Mouse (Mus musculus) stomach, embryonic 15.5 days (tissue): ENCODE measurements at regions not wholly inside any gene's neighbourhood (a gene's known extent, or its start where the extent isn't known, plus 50 kb on each side); places are given as distances from the start of the nearest gene placed in this dataset.

Experiments used
- ATAC-seq: fragments of 200-750 bp; cut with Nextera tagmentation; 2 replicates; pipeline ENCODE4 v1.8.0; 2017; ENCODE audit warnings: low read depth, moderate number of reproducible peaks, moderate TSS enrichment; ENCODE audit not compliant: insufficient read depth, low FRiP score
- H3K27ac ChIP-seq: fragments of 300-500 bp; sonication (generic); 2 replicates; pipeline ENCODE4 v1.5.1; 2015; ENCODE audit warnings: mild to moderate bottlenecking, inconsistent platforms
- H3K27me3 ChIP-seq: fragments of 300-500 bp; sonication (generic); replicated peaks from 2 replicates; pipeline ENCODE4 v1.6.1; 2015; ENCODE audit warnings: inconsistent platforms
- H3K36me3 ChIP-seq: fragments of 300-500 bp; sonication (generic); 2 replicates; pipeline ENCODE4 v1.6.1; 2015; ENCODE audit warnings: inconsistent platforms
- H3K4me1 ChIP-seq: fragments of 300-500 bp; sonication (generic); 2 replicates; pipeline ENCODE4 v1.6.1; 2015; ENCODE audit warnings: inconsistent platforms
- H3K4me2 ChIP-seq: fragments of 300-500 bp; sonication (generic); 2 replicates; pipeline ENCODE4 v1.6.1; 2015; ENCODE audit warnings: mild to moderate bottlenecking, inconsistent platforms
- H3K4me3 ChIP-seq: fragments of 300-500 bp; sonication (generic); replicated peaks from 2 replicates; pipeline ENCODE4 v1.5.1; 2015; ENCODE audit warnings: inconsistent platforms
- H3K9ac ChIP-seq: fragments of 300-500 bp; sonication (generic); 2 replicates; pipeline ENCODE4 v1.6.1; 2015; ENCODE audit warnings: inconsistent platforms
- H3K9me3 ChIP-seq: fragments of 300-500 bp; sonication (generic); 2 replicates; pipeline ENCODE4 v1.6.1; 2016; ENCODE audit warnings: inconsistent platforms
- WGBS: fragments of 180-500 bp; shearing (Covaris S2); methylation state at CpG from one replicate; pipeline ENCODE4 v1.1.7; 2015; 5-methylcytosine and 5-hydroxymethylcytosine counted together

DNA sequence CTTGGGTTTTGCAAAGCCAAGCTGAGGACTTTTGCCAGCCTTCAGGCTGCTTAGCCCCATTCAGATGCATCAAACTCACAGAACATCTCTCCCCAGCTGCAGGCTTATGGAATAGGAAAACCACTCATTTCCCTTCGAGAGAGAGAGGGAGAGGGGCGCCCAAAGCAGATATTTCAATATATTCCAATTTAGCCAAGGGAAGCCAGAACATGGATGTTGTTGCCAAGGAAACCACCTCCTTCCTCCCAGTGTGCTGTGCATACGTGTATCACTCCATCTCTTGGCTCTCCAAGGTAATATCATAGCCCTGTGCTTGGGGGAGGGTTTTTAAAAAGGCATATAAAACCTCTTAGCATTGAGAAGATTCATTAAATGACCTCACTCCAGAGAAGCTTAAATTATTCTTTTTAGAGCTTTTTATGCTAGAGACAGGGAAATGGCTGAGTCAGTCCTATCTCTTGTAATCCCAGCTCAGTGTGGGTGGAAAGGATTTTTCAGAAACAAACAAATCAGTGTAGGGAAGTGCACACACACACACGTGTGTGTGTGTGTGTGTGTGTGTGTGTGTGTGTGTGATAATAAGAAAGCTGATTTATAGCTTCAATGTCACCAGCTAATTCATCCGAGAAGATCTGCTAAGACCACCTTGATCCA, 245.1 kb downstream of the Rps24 start:
- no peaks in the 10 kb centered on the region for H3K27me3 ChIP-seq
- no peak for ATAC-seq
- no peaks in the 10 kb centered on the region for H3K36me3 ChIP-seq
- no peaks in the 10 kb centered on the region for H3K4me1 ChIP-seq
- no peak overlapping the region for H3K4me3 ChIP-seq
- no peak overlapping the region for H3K9ac ChIP-seq
- 59% methylated on average over 5 of the region's 5 CpGs for WGBS
- H3K4me2 ChIP-seq, result no peak overlapping the region
- H3K9me3 ChIP-seq, result no peaks in the 10 kb centered on the region
- H3K27ac ChIP-seq, result no peak overlapping the region

DNA sequence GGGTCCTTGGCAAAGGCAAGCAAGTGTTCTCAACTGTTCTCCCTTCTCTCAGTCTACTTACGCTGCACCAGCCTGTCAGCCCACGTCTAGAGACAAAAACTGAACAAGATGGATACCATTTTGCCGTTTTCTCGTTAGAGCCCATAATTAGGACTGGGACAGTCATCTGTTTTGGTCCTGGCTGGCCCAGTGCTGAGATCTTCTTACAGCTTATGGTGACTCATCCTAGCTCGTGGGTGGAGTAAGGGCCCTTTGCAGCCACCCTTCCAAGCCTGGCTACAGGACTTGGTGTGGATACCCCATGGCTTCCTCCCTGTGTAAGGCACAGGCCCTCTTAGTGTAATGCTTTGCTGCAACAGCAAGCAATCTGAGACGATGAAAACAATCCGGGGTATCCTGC, 246.4 kb downstream of the Rps24 start:
- ATAC-seq, result no peak
- 78% methylated on average over 7 of the region's 7 CpGs for WGBS
- H3K9me3 ChIP-seq, result no peaks in the 10 kb centered on the region
- H3K27me3 ChIP-seq, result no peaks in the 10 kb centered on the region
- no peaks in the 10 kb centered on the region for H3K36me3 ChIP-seq
- H3K27ac ChIP-seq, result no peak overlapping the region
- H3K4me1 ChIP-seq, result no peaks in the 10 kb centered on the region
- H3K4me3 ChIP-seq, result no peak overlapping the region
- no peak overlapping the region for H3K4me2 ChIP-seq
- no peak overlapping the region for H3K9ac ChIP-seq

DNA sequence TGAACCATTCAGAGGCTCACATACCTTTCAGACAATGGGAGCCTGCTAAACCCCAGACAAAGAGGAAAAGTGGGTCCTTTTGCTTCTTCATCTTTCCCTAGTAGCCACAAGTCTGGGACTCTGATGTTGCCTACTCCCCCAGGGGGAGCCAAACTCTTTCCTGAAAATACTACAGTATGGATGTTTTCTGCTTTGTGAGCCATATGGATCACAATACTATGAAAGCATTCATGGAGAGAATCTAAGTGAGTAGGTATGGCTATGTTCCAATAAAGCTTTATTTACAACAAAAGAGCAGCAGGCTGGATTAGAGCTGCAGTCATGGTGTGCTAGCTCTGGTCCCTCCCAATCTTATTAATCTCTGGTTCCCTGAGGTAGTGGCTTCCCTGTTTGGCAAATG, 251.9 kb downstream of the Rps24 start:
- no peak overlapping the region for H3K4me3 ChIP-seq
- no peaks in the 10 kb centered on the region for H3K9me3 ChIP-seq
- no peaks in the 10 kb centered on the region for H3K4me1 ChIP-seq
- ATAC-seq, result no peak
- no peak overlapping the region for H3K4me2 ChIP-seq
- no peaks in the 10 kb centered on the region for H3K27me3 ChIP-seq
- H3K27ac ChIP-seq, result no peak overlapping the region
- H3K9ac ChIP-seq, result no peak overlapping the region
- no peaks in the 10 kb centered on the region for H3K36me3 ChIP-seq

DNA sequence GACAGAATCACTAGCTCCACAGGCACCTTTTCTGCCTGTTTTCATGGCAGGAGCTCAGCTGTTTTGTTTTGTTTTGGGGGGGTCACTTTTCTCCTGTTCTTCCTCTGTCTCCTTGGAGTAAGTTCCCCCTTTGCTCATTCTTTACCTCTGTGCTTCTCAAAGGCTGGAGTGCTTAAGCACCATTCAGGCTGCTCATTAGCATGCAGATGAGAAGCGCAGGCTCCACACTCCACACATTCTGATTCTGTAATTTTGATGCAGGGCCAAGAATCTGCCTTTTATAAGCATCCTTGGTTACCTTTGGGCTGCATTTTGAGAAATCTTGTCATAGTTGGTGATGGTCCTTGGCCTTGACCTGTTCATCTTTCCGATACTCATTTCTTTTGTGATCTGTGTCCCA, 257.5 kb downstream of the Rps24 start:
- H3K9ac ChIP-seq, result no peak overlapping the region
- no peak overlapping the region for H3K27ac ChIP-seq
- no peak for ATAC-seq
- H3K4me1 ChIP-seq, result peaks cover 14% of the 10 kb centered on the region; the same call in 1 of the 2 replicates
- no peaks in the 10 kb centered on the region for H3K9me3 ChIP-seq
- WGBS, result 86% methylated on average over 2 of the region's 2 CpGs
- H3K4me3 ChIP-seq, result no peak overlapping the region
- no peaks in the 10 kb centered on the region for H3K27me3 ChIP-seq
- H3K4me2 ChIP-seq, result no peak overlapping the region
- H3K36me3 ChIP-seq, result no peaks in the 10 kb centered on the region

DNA sequence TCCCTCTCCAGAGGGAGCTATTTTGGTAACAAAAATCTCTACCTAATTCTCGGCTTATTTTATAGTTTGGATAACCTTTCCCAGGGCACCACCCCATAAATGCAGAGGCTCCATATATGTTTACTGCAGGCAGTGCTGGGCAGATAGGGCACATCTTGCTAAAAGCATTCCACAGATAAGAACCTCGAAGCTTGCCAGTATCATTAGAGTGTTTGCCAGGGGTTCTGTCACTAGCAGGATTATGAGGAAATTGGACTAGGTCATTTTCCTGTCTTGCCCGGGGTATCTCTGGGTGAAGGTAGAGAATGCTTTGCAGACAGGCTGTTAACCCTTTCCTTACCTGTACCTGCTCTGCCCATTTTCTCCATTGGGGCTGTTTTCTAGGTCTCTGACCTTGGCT, 258.8 kb downstream of the Rps24 start:
- no peak overlapping the region for H3K9ac ChIP-seq
- no peak overlapping the region for H3K4me2 ChIP-seq
- no peak for ATAC-seq
- H3K36me3 ChIP-seq, result no peaks in the 10 kb centered on the region
- H3K27me3 ChIP-seq, result no peaks in the 10 kb centered on the region
- WGBS, result 9% methylated on average over 3 of the region's 3 CpGs
- H3K4me1 ChIP-seq, result peaks cover 14% of the 10 kb centered on the region; the same call in 1 of the 2 replicates
- H3K9me3 ChIP-seq, result no peaks in the 10 kb centered on the region
- no peak overlapping the region for H3K27ac ChIP-seq
- H3K4me3 ChIP-seq, result no peak overlapping the region

DNA sequence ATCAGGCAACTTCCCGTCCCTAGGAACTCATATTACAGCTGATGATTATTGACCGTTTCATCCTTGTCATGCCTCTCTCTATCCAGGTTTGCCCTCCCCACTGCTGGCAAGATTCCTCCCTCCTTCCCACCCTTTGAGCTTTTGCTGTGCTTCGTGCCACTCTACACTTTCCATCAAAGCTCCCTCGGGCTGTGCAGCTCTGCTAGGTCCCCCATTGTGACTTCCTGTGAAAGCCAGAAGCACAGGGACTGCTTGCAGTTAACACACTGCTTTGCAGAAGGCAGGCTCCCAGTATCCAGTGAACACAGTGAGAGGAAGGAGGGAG, 260.5 kb downstream of the Rps24 start:
- Histone ChIP-seq H3K36me3 (no peaks in the 10 kb centered on the region), H3K4me1 (peaks cover 14% of the 10 kb centered on the region; the same call in 1 of the 2 replicates), H3K4me3 (no peak overlapping the region), H3K27ac (peak overlapping the region; percentile 82), H3K9me3 (no peaks in the 10 kb centered on the region), H3K27me3 (no peaks in the 10 kb centered on the region), H3K9ac (no peak overlapping the region), H3K4me2 (peak overlapping the region; percentile 11; the same call in 1 of the 2 replicates)
- WGBS, result 41% methylated on average over 4 of the region's 4 CpGs
- ATAC-seq, result no peak; the same call in 1 of the 2 replicates

DNA sequence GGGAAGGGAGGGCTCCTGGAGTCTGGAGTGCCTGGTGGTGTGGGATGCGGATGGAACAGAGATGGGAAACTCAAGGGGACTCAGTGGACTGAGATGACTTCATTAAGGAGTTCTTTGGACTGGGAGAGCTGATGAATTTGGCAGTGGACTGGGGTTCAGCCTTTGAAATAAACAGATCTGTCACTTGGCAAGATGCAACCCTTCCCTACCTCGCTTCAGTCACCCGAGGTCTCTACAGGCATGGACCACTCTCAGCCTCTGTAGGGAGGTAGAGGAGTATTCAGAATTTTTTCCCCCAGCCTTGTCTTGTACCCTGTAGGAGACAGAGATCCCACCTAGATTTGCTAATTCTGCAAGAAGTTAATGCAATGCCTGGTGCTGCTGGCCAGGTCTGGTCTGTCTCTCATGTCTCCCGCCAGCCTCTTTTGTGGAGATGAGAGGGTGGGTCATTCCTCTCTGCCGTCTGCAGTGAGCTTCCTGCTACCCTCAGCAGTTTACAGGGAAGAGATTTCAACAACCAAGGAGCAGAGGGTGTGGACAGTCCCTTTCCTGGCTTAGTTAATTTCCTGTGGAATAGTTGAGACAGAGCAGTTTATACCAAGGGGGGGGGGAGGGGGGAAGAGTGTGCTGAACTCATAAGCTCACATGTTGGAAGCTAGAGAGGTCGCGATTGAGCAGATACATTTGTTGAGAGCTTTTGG, 261.0 kb downstream of the Rps24 start:
- Histone ChIP-seq H3K9me3 (no peaks in the 10 kb centered on the region), H3K27me3 (no peaks in the 10 kb centered on the region), H3K36me3 (no peaks in the 10 kb centered on the region), H3K4me2 (peak overlapping the region; percentile 11; the same call in 1 of the 2 replicates), H3K9ac (no peak overlapping the region), H3K4me3 (no peak overlapping the region), H3K4me1 (peaks cover 14% of the 10 kb centered on the region; the same call in 1 of the 2 replicates), H3K27ac (peak overlapping the region; percentile 82)
- peak; percentile 81 for ATAC-seq
- 29% methylated on average over 7 of the region's 7 CpGs for WGBS

DNA sequence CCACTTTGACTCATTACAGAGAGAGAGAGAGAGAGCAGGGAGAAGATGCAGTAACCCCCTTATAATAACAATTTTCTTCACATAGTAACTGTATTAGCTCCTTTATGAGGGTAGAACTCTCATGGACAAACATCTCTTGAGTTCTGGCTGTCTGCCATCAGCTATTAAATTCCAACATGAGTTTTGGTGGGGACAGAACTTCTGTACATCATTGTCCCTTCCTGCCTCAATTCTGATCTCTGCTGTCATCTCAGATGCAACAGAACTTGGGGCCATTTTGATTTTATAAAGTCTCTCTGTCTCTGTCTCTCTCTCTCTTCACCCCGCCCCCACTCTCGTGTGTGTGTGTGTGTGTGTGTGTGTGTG, 261.6 kb downstream of the Rps24 start:
- peak overlapping the region; percentile 82; the same call in 1 of the 2 replicates for H3K27ac ChIP-seq
- no peak overlapping the region for H3K9ac ChIP-seq
- ATAC-seq, result no peak
- H3K9me3 ChIP-seq, result no peaks in the 10 kb centered on the region
- H3K4me3 ChIP-seq, result no peak overlapping the region
- no peaks in the 10 kb centered on the region for H3K36me3 ChIP-seq
- no peaks in the 10 kb centered on the region for H3K27me3 ChIP-seq
- H3K4me1 ChIP-seq, result peaks cover 14% of the 10 kb centered on the region; the same call in 1 of the 2 replicates
- whole genome bisulfite sequencing, result 83% methylated on average over 2 of the region's 2 CpGs
- H3K4me2 ChIP-seq, result no peak overlapping the region

DNA sequence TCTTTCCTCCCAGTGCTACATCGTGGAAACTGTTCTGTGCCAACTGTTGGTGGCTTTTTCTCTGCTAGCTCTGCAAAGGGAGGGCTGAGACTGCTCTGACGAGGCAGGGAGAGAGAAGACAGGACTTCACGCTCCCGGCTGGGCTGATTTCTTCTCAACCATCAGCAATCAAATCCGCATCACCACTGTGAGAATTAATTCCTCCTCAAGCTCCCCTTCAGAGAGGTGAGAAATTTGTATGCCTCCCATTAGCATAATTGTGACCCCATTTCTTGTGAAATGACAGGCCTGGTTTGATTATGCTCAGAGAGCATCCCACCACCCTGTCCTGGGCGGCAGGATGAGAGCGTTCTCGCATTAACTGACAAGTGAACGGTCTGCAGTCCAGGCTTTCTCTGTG, 262.4 kb downstream of the Rps24 start:
- ATAC-seq, result no peak
- 72% methylated on average over 9 of the region's 9 CpGs for WGBS

DNA sequence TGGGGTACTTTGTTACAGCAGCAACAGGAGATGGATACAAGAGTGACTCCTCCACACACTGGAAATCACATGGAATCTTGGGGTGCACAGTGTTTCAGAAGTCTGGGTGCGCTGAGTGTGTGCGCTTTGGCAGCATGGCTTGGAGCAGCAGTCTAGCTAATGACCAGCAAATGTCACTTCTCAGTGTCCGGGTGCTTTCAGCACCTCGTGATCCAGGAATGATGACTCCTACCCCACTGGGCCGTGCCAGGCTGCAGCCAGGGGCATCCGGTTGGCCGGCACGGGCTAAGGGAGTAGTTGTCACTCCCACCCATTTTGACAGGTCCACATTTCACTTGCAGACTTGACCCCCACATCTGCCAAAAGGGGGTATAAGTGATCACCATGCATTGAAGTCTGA, 264.3 kb downstream of the Rps24 start:
- H3K27ac ChIP-seq, result no peak overlapping the region
- H3K9ac ChIP-seq, result no peak overlapping the region
- H3K4me2 ChIP-seq, result no peak overlapping the region
- H3K4me3 ChIP-seq, result no peak overlapping the region
- ATAC-seq, result no peak
- peaks cover 14% of the 10 kb centered on the region; the same call in 1 of the 2 replicates for H3K4me1 ChIP-seq
- no peaks in the 10 kb centered on the region for H3K27me3 ChIP-seq
- WGBS, result 82% methylated on average over 8 of the region's 8 CpGs
- no peaks in the 10 kb centered on the region for H3K9me3 ChIP-seq
- H3K36me3 ChIP-seq, result no peaks in the 10 kb centered on the region

More for the DNA sequence above, 262.4 kb downstream of the Rps24 start:
- no peaks in the 10 kb centered on the region for H3K27me3 ChIP-seq
- no peaks in the 10 kb centered on the region for H3K9me3 ChIP-seq
- no peaks in the 10 kb centered on the region for H3K36me3 ChIP-seq
- H3K9ac ChIP-seq, result no peak overlapping the region
- H3K4me3 ChIP-seq, result no peak overlapping the region
- peaks cover 14% of the 10 kb centered on the region; the same call in 1 of the 2 replicates for H3K4me1 ChIP-seq
- H3K27ac ChIP-seq, result no peak overlapping the region
- H3K4me2 ChIP-seq, result no peak overlapping the region

DNA sequence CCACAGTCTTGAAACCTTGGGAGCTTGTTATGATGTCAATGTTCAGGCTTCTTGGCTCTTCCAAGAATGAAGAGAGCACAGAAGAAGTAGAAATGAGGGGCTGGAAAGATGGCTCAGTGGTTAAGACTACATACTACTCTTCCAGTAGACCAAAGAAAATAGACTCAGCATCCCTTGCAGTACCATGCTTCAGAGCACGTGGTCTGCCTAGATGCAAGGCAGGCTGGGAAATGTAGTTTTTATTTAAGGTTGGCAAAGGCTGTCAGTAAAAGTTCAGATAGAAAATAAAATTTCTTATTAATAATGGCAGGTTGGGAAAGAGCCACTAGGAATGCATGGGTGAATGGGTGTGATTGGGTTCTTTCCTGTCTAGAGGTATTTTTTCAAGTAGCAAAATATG, 267.8 kb downstream of the Rps24 start:
- no peak overlapping the region for H3K9ac ChIP-seq
- H3K4me2 ChIP-seq, result no peak overlapping the region
- WGBS, result 66% methylated on average over 1 of the region's 1 CpGs
- no peaks in the 10 kb centered on the region for H3K27me3 ChIP-seq
- no peak overlapping the region for H3K4me3 ChIP-seq
- H3K9me3 ChIP-seq, result no peaks in the 10 kb centered on the region
- H3K36me3 ChIP-seq, result no peaks in the 10 kb centered on the region
- H3K4me1 ChIP-seq, result 0 out of 2 replicates have a peak, but pooled peaks cover 2% of the 10 kb centered on the region
- no peak for ATAC-seq
- H3K27ac ChIP-seq, result no peak overlapping the region

DNA sequence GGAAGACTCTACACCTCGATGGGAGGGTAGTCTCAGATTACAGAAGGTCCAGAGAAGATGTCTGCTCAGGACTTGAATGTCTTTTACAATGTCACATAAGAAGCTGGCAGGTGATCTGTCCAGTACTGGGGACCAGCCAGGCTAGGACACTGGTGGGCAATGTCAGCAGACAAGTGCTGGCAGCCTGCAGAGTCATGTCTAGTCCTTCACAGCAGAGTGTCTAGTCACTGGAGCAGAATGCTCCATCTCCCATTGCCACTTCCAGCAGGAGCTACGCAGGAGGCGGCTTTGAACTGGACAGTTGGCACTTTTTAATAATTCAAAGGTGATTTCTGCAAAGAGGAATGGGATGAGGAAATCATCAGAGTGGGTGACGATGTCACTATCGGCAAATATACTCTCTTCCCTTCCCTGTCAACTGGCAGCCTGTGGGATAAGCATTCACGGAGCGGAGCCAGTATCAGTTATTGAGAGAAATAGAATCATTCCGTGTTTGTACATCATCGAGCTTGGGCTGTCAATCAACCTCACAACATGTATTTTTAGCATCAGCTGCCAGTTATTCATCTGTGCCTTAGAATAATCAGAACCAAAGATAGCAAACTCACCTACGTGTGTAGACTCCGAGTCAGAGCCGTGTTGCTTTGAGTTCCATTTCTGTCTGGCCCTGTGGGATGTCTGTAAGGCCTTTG, 268.6 kb downstream of the Rps24 start:
- Histone ChIP-seq H3K27me3 (no peaks in the 10 kb centered on the region), H3K27ac (no peak overlapping the region), H3K4me3 (no peak overlapping the region), H3K4me1 (0 out of 2 replicates have a peak, but pooled peaks cover 2% of the 10 kb centered on the region), H3K9me3 (no peaks in the 10 kb centered on the region), H3K9ac (no peak overlapping the region), H3K4me2 (no peak overlapping the region), H3K36me3 (no peaks in the 10 kb centered on the region)
- no peak for ATAC-seq
- WGBS, result 85% methylated on average over 12 of the region's 12 CpGs
